Mouse (Mus musculus): ENCODE data around the gene Ak1. TPM values are rescaled to one million over a fixed set of nuclear protein-coding genes. Genes with fewer than 3 reads are reported as not detected.

Ak1 gene
- polyA plus RNA-seq, 1 experiment: 11.0 TPM

GRCm38 (mm10) chr2:32597699-32598098 lies 23.9 kb upstream of the Ak1 start:
- Histone ChIP-seq H3K36me3 (replicated peaks; ENCODE audit: low read length) (peaks cover 76% of the 10 kb centered on the region), H3K4me3 (replicated peaks) (no peak overlapping the region), H3K27me3 (replicated peaks) (no peaks in the 10 kb centered on the region), H3K9me3 (no peaks in the 10 kb centered on the region), H3K4me1 (peaks cover 37% of the 10 kb centered on the region)
- TF ChIP-seq GATA1 (IDR thresholded peaks at IDR 0.05; ENCODE audit: borderline replicate concordance, low read length): no peak
- TF ChIP-seq FLI1 (IDR thresholded peaks at IDR 0.05; ENCODE audit: low read length): no peak

GRCm38 (mm10) chr2:32598506-32598905 lies 23.1 kb upstream of the Ak1 start:
- H3K4me1 ChIP-seq: peaks cover 39% of the 10 kb centered on the region
- no peaks in the 10 kb centered on the region for H3K27me3 ChIP-seq (replicated peaks)
- no peak for TF ChIP-seq FLI1 (IDR thresholded peaks at IDR 0.05; ENCODE audit: low read length)
- TF ChIP-seq GATA1 (IDR thresholded peaks at IDR 0.05; ENCODE audit: borderline replicate concordance, low read length): no peak
- H3K4me3 ChIP-seq (replicated peaks): no peak overlapping the region
- H3K36me3 ChIP-seq (replicated peaks; ENCODE audit: low read length): peaks cover 68% of the 10 kb centered on the region
- no peaks in the 10 kb centered on the region for H3K9me3 ChIP-seq

GRCm38 (mm10) chr2:32599409-32599808 lies 22.1 kb upstream of the Ak1 start, which contains the start of gene St6galnac6:
St6galnac6 (plus strand) TSS chr2:32599709.
- Histone ChIP-seq H3K9me3 (no peaks in the 10 kb centered on the region), H3K4me1 (peaks cover 41% of the 10 kb centered on the region), H3K27me3 (replicated peaks) (no peaks in the 10 kb centered on the region), H3K4me3 (replicated peaks) (no peak within 1 kb of the TSS), H3K36me3 (replicated peaks; ENCODE audit: low read length) (peaks cover 59% of the 10 kb centered on the region)
- TF ChIP-seq FLI1 (IDR thresholded peaks at IDR 0.05; ENCODE audit: low read length) (no peak), GATA1 (IDR thresholded peaks at IDR 0.05; ENCODE audit: borderline replicate concordance, low read length) (no peak)

GRCm38 (mm10) chr2:32601417-32602065 lies 20.0 kb upstream of the Ak1 start:
- H3K4me1 ChIP-seq: peaks cover 57% of the 10 kb centered on the region
- no peaks in the 10 kb centered on the region for H3K27me3 ChIP-seq (replicated peaks)
- no peak overlapping the region for H3K4me3 ChIP-seq (replicated peaks)
- H3K36me3 ChIP-seq (replicated peaks; ENCODE audit: low read length): peaks cover 37% of the 10 kb centered on the region
- no peak for TF ChIP-seq GATA1 (IDR thresholded peaks at IDR 0.05; ENCODE audit: borderline replicate concordance, low read length)
- no peak for TF ChIP-seq FLI1 (IDR thresholded peaks at IDR 0.05; ENCODE audit: low read length)
- no peaks in the 10 kb centered on the region for H3K9me3 ChIP-seq

GRCm38 (mm10) chr2:32602600-32603054 lies 18.9 kb upstream of the Ak1 start:
- Histone ChIP-seq H3K4me1 (peaks cover 65% of the 10 kb centered on the region), H3K4me3 (replicated peaks) (peak overlapping the region; percentile 89), H3K9me3 (no peaks in the 10 kb centered on the region), H3K27me3 (replicated peaks) (no peaks in the 10 kb centered on the region), H3K36me3 (replicated peaks; ENCODE audit: low read length) (peaks cover 26% of the 10 kb centered on the region)
- TF ChIP-seq FLI1 (IDR thresholded peaks at IDR 0.05; ENCODE audit: low read length) (no peak), GATA1 (IDR thresholded peaks at IDR 0.05; ENCODE audit: borderline replicate concordance, low read length) (no peak)

- H3K4me1 ChIP-seq: peaks cover 80% of the 10 kb centered on the region
- H3K4me3 ChIP-seq (replicated peaks): peak overlapping the region; percentile 42
These were observed 16.9 kb upstream of the Ak1 start for GRCm38 (mm10) chr2:32604631-32605030.

GRCm38 (mm10) chr2:32606161-32607142 lies 15.1 kb upstream of the Ak1 start:
- peaks cover 82% of the 10 kb centered on the region for H3K4me1 ChIP-seq
- peaks cover 18% of the 10 kb centered on the region for H3K36me3 ChIP-seq (replicated peaks; ENCODE audit: low read length)

More at GRCm38 (mm10) chr2:32604631-32605030, 16.9 kb upstream of the Ak1 start:
- H3K9me3 ChIP-seq: no peaks in the 10 kb centered on the region
- no peaks in the 10 kb centered on the region for H3K27me3 ChIP-seq (replicated peaks)
- H3K36me3 ChIP-seq (replicated peaks; ENCODE audit: low read length): peaks cover 10% of the 10 kb centered on the region
- TF ChIP-seq FLI1 (IDR thresholded peaks at IDR 0.05; ENCODE audit: low read length) (no peak), GATA1 (IDR thresholded peaks at IDR 0.05; ENCODE audit: borderline replicate concordance, low read length) (no peak)

GRCm38 (mm10) chr2:32607262-32607947 lies 14.2 kb upstream of the Ak1 start:
- Histone ChIP-seq H3K4me3 (replicated peaks) (peak overlapping the region; percentile 92), H3K36me3 (replicated peaks; ENCODE audit: low read length) (peaks cover 27% of the 10 kb centered on the region), H3K4me1 (peaks cover 80% of the 10 kb centered on the region), H3K27me3 (replicated peaks) (no peaks in the 10 kb centered on the region), H3K9me3 (no peaks in the 10 kb centered on the region)
- TF ChIP-seq GATA1 (IDR thresholded peaks at IDR 0.05; ENCODE audit: borderline replicate concordance, low read length) (no peak), FLI1 (IDR thresholded peaks at IDR 0.05; ENCODE audit: low read length) (no peak)

More at GRCm38 (mm10) chr2:32606161-32607142, 15.1 kb upstream of the Ak1 start:
- Histone ChIP-seq H3K4me3 (replicated peaks) (peak overlapping the region; percentile 92), H3K27me3 (replicated peaks) (no peaks in the 10 kb centered on the region), H3K9me3 (no peaks in the 10 kb centered on the region)
- TF ChIP-seq GATA1 (IDR thresholded peaks at IDR 0.05; ENCODE audit: borderline replicate concordance, low read length): no peak
- no peak for TF ChIP-seq FLI1 (IDR thresholded peaks at IDR 0.05; ENCODE audit: low read length)

GRCm38 (mm10) chr2:32608141-32608777 lies 13.3 kb upstream of the Ak1 start:
- Histone ChIP-seq H3K4me1 (peaks cover 79% of the 10 kb centered on the region), H3K9me3 (no peaks in the 10 kb centered on the region), H3K36me3 (replicated peaks; ENCODE audit: low read length) (peaks cover 36% of the 10 kb centered on the region), H3K4me3 (replicated peaks) (peak overlapping the region; percentile 92), H3K27me3 (replicated peaks) (no peaks in the 10 kb centered on the region)
- no peak for TF ChIP-seq FLI1 (IDR thresholded peaks at IDR 0.05; ENCODE audit: low read length)
- no peak for TF ChIP-seq GATA1 (IDR thresholded peaks at IDR 0.05; ENCODE audit: borderline replicate concordance, low read length)
